Mouse (Mus musculus): ENCODE data around the gene Parp11. TPM values are rescaled to one million over a fixed set of nuclear protein-coding genes. Genes with fewer than 3 reads are reported as not detected.
A peak's percentile ranks its signal among the peaks of the same experiment; 100 is the strongest.

The Parp11 gene
- polyA plus RNA-seq, 1 experiment from 2014 or later: 18.8 TPM

DNA sequence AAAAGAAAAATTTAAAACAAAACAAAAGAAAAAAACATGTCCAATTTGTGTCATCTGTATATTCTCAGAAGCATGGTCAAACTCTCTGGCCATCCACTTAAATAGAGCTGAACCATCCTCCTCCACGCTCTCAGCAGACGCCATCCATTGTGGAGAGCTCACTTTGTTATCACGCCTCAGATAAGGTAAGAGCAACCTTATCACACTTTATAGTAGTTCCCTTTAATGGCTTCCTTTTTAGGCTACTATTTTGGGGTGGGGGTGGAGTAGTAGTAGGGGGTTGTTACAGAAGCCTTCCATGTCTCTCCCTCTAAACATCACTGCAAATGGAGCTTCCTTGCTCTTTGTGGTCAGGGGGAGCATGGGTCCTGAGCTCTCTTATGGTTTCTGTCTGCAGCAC is 7.6 kb upstream of the Parp11 start:
- Histone ChIP-seq H3K4me3 (ENCODE audit: inconsistent target) (no peak overlapping the region), H3K27ac (no peak overlapping the region), H3K36me3 (ENCODE audit: inconsistent target) (no peaks in the 10 kb centered on the region), H3K79me2 (ENCODE audit: inconsistent target) (no peaks in the 10 kb centered on the region)
- WGBS (ENCODE audit: missing documents): 89% methylated on average over 3 of the region's 3 CpGs

DNA sequence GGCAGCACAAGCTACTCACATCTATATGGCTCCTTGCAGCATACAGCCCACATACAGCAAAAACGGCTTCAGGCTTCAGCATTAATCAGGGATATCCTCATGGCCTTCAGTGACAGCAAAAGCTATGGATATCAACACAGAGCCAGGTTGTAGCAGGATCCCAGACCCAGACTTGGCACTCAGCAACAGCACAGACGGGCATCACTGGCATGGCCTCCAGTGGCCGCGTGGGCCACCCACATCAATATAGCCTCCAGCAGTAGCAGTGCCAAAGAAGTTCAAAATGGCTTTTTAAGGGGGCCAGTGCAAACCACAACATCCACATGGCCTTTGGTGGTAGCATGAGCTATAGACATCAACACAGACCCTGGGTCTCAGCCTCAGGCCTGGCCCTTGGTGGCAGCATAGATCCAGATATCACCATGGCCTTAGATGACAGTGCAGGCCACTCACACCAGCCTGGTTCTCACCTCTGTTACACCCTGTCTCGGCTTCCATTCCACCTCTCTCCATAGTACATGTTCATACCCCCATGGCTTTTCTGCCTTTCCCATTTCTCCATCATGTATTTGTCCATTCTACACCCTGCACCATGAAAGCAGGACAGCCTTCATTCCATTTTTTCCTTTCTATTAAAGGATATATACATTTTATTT is 7.0 kb upstream of the Parp11 start:
- Histone ChIP-seq H3K4me3 (ENCODE audit: inconsistent target) (no peak overlapping the region), H3K36me3 (ENCODE audit: inconsistent target) (no peaks in the 10 kb centered on the region), H3K79me2 (ENCODE audit: inconsistent target) (no peaks in the 10 kb centered on the region), H3K27ac (no peak overlapping the region)
- 94% methylated on average over 5 of the region's 5 CpGs for WGBS (ENCODE audit: missing documents)

DNA sequence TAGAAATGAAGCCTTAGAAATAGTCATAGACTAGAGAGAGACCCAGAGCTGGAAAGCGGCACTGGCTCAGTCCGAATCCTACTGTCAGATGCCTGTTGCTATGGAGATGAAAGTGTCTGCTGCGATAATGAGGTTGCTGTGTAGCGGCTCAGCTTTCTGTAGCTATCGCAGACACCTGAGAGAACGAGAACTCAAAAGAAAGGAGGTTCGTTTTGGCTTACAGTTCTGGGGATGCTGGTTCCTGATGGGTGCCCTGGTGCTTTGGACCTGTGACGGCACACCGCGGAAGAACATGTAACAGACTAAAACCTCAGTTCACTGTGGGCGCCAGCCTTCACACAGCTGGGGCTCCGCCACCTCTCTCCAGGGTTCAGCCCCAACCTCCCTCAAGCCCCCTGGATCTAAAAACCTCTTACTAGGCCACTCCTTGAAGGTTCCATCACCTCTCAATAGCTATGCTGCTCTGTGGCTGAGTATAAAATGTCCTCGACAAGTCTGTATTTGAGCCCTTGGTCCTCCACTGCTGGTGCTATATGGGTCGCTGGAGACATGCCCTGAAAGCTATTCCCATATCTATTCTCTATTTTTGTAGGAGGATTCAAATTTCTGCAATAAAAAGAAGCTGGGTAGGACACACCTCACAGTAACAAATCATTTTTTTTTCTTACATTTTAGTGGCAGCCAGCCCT is 6.1 kb upstream of the Parp11 start:
- H3K36me3 ChIP-seq (ENCODE audit: inconsistent target): no peaks in the 10 kb centered on the region
- H3K79me2 ChIP-seq (ENCODE audit: inconsistent target): no peaks in the 10 kb centered on the region
- H3K27ac ChIP-seq: no peak overlapping the region
- WGBS (ENCODE audit: missing documents): 91% methylated on average over 12 of the region's 14 CpGs
- H3K4me3 ChIP-seq (ENCODE audit: inconsistent target): no peak overlapping the region

DNA sequence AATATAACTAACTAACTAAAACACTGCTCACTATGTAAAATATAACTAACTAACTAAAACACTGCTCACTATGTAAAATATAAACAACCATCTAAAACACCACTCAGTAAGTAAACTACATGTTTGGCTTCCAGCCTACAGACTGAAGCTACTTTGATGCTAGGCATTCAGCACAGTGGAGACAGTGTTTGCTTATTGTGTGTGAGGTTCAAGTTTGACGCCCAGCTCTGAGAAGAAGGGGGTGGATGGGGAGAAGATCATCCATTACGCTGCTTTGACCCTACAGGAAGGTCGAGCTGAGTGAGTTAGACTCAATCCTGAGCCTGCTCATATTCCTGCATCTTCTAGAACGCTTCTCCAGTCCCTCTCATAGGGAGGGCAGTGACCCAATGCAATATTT is 4.1 kb upstream of the Parp11 start:
- H3K79me2 ChIP-seq (ENCODE audit: inconsistent target): peaks cover 8% of the 10 kb centered on the region; the same call in 1 of the 2 replicates

DNA sequence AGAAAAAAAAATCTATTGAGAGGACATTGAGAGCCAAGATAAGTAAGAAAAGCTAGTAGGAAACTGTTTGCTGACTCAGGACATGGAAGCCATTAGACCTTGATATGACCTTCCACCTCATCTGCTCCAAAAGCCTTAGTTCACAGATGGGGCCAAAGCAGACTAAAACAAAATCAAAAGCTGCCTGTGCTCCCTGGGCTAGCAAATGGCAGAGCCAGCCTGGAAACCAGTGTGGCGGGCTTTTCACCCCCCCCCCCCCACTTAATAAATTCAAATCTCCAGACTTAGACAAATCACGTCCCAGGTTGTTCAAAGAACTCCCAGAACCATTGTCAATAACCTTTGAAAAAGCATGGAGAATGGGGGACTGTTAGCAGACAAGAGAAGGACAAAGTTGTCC is 2.7 kb upstream of the Parp11 start:
- Histone ChIP-seq H3K79me2 (ENCODE audit: inconsistent target) (peaks cover 22% of the 10 kb centered on the region), H3K27ac (no peak overlapping the region), H3K36me3 (ENCODE audit: inconsistent target) (no peaks in the 10 kb centered on the region; the same call in 1 of the 2 replicates), H3K4me3 (ENCODE audit: inconsistent target) (no peak overlapping the region)
- WGBS (ENCODE audit: missing documents): 79% methylated on average over 2 of the region's 2 CpGs

More for the DNA sequence above, 4.1 kb upstream of the Parp11 start:
- Histone ChIP-seq H3K4me3 (ENCODE audit: inconsistent target) (no peak overlapping the region), H3K27ac (no peak overlapping the region), H3K36me3 (ENCODE audit: inconsistent target) (no peaks in the 10 kb centered on the region)
- 80% methylated on average over 4 of the region's 4 CpGs for WGBS (ENCODE audit: missing documents)

DNA sequence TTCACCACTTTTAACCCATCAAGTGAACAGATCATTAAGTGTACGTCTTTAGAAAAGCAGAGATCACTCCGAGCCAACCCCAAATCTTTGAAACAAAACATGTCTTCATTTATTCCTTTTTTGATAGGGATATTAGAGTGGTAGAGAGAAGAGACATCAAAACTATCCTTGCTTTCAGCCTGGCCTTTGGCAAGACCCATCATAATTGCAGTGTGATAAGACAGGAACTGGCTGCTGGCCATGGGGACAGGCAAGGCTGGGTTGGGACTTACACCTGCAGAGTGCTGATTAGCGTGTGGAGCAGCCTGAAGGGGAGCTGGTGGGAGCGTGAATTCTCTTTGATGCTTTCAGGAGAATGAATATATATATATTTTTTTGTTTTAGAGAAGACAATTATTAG is 2.2 kb upstream of the Parp11 start:
- WGBS (ENCODE audit: missing documents): 92% methylated on average over 4 of the region's 4 CpGs
- Histone ChIP-seq H3K36me3 (ENCODE audit: inconsistent target) (peaks cover 2% of the 10 kb centered on the region; the same call in 1 of the 2 replicates), H3K4me3 (ENCODE audit: inconsistent target) (no peak overlapping the region), H3K79me2 (ENCODE audit: inconsistent target) (peaks cover 27% of the 10 kb centered on the region), H3K27ac (no peak overlapping the region)

DNA sequence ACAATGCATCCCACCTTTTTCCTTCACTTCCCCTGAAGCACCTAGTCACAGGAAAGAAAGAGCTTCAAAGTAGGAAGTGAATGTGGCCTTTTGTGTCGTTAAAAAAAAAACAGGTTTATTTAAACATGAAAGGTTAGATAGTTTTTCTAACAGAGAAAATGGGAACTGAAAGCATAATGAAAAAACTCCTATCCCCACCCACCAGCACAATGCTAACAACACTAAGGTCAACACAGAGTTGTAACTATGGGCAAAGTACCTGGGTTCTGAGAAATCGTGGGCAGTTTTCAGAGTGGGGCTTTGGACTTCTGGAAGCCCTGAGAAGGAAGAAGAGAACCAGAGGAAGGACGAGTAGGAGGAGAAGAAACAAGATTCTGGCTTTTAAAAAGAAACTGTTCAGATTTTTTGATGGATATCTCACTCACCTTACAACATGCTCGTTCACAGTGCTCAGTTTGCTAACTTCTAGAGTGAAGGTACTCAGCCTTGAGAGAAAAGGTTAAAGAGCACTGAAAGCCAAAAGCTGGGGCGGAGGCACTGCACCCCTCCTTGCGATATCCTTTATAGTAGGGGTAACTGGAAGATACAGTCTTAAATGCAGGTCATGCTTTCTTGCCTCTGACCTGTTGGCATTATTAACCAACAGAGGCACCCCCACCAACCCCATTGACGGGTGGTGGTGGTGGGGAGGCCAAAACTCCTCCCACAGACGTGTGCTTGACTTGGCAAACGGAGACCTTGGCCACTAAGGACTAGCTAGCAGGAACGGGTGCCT is 1.2 kb downstream of the Parp11 start:
- WGBS (ENCODE audit: missing documents): 44% methylated on average over 10 of the region's 10 CpGs
- Histone ChIP-seq H3K79me2 (ENCODE audit: inconsistent target) (peaks cover 58% of the 10 kb centered on the region), H3K27ac (peak overlapping the region; percentile 50), H3K4me3 (ENCODE audit: inconsistent target) (peak overlapping the region; percentile 44), H3K36me3 (ENCODE audit: inconsistent target) (peaks cover 23% of the 10 kb centered on the region; the same call in 1 of the 2 replicates)

DNA sequence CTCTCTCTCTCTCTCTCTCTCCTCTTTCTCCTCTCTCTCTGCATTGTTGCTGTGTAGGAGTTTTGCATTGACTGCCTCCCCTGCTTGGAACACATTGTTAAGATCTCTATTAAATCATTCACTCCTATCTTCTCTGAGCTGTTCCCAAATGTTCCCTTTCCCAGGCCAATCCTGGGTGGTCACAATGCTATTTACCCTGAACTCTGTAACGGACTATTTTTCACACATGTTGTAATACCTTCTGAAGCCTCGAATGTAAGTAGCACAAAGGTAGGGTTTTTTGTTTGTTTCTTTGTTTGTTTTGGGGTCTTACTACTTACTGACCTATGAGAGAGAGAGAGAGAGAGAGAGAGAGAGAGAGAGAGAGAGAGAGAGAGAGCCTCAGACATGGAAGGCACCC is 2.2 kb downstream of the Parp11 start:
- WGBS (ENCODE audit: missing documents): 81% methylated on average over 2 of the region's 2 CpGs
- Histone ChIP-seq H3K27ac (no peak overlapping the region), H3K36me3 (ENCODE audit: inconsistent target) (peaks cover 23% of the 10 kb centered on the region; the same call in 1 of the 2 replicates), H3K79me2 (ENCODE audit: inconsistent target) (peaks cover 59% of the 10 kb centered on the region), H3K4me3 (ENCODE audit: inconsistent target) (no peak overlapping the region)

DNA sequence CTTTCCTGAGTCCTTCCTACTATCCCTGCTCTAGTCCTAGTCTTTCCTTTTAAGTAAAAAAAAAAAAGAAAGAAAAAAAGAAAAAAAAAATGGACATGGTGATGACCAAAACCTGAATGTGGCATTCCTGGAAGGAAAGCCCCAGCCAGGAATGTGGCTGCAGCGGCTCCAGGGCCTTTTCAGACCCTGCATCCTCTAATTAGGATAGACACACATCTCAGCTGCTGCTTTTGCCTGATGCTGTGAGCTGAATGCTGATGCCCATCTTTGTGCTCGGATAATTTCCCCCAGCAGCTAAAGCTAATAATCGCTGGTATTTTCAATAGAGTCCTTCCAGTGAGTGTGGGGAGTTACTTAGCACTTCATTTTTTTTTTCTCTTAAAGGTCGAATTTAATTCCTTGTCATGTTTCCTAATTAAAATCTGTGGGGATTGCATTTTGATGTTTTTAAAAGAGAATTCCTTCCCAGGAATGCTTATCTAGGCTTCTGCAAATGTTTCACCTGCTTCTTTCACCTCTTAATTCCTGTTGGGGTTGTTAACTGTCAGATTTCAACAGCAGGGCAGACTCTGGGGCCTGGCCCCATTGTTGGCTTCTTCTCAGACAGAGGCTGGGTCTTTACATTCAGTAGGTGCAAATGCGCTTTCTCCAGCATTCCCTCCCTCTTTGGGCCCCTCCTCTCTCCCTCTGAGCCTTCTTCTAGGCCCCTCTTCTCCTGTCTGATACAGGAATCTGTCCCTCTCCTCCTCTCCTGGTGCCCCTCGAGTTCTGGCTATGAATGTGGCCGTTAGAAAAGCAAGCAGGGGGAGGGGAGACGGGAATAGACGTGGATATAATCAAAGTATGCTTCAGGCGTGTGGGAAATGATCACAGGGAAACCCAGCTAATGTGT is 3.1 kb downstream of the Parp11 start:
- whole genome bisulfite sequencing (ENCODE audit: missing documents): 91% methylated on average over 9 of the region's 10 CpGs

DNA sequence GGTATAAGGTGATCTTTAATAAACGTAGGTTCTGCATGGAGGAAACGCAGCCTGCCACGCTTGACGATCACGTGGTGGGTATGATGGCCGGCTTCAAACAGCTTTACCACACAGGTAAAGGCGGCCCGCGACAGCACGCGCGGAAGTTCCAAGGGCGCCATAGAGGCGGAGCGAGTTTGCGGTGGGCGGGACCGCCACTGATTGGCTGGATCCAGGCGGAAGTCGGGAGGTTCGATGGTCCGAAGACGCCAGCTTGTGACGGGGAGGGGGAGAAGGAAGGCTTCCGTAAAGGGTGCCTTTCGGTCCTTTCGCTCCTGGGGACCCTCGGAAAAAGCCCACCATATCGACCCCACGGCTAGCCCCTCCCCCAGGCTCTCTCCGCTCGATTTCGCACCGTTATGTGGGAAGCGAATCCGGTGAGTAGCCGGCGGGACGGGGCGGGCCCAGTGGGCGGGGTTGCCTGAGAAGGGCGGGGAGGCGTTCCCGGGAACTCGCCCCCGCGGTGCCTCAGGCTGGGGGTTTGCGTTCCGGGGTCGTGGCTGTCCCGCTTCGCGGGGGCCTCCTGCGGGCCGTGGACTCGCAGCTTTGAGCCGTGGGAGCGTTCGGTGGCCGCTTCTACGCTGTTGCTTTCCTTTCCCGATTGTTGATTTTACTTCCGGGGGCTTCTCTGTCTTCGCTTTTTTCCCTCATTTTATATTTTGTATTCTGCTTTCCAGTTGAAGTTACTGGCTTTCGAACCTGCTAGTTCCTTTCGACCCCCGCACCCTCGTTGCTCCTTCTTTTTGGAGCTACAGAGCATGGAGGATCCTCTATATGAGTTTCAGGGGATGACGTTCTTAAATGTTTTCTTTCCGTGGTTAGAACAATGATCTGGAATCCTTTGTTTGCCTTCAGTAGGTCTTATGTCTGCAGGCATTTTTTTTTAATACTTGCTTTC is 7.0 kb downstream of the Parp11 start:
- under 1% methylated on average over 69 of the region's 70 CpGs for WGBS (ENCODE audit: missing documents)
- Histone ChIP-seq H3K79me2 (ENCODE audit: inconsistent target) (peaks cover 87% of the 10 kb centered on the region), H3K4me3 (ENCODE audit: inconsistent target) (peak overlapping the region; percentile 69), H3K36me3 (ENCODE audit: inconsistent target) (peaks cover 26% of the 10 kb centered on the region; the same call in 1 of the 2 replicates), H3K27ac (peak overlapping the region; percentile 77)

More for the DNA sequence above, 3.1 kb downstream of the Parp11 start:
- Histone ChIP-seq H3K79me2 (ENCODE audit: inconsistent target) (peaks cover 68% of the 10 kb centered on the region), H3K4me3 (ENCODE audit: inconsistent target) (no peak overlapping the region), H3K36me3 (ENCODE audit: inconsistent target) (peaks cover 23% of the 10 kb centered on the region; the same call in 1 of the 2 replicates), H3K27ac (no peak overlapping the region)

DNA sequence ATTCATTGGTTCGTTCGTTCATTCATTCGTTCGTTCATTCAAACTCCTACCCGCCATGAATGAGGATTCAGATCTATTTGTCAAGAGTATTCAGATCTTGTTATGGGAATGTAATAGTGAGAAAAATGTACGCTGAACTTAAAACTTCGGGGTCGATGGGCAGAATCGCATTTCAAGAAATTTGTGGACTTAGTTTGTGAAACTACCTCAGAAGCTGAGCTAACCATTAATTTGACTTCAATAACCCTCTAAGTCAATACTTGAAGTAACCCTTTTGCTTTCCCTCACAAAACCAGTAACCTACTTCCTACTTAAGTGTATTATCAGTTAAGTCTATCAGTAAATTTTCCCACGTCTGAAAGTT is 7.7 kb downstream of the Parp11 start:
- Histone ChIP-seq H3K27ac (peak overlapping the region; percentile 77), H3K79me2 (ENCODE audit: inconsistent target) (peaks cover 87% of the 10 kb centered on the region), H3K36me3 (ENCODE audit: inconsistent target) (peaks cover 25% of the 10 kb centered on the region; the same call in 1 of the 2 replicates), H3K4me3 (ENCODE audit: inconsistent target) (peak overlapping the region; percentile 69)
- WGBS (ENCODE audit: missing documents): 37% methylated on average over 10 of the region's 10 CpGs

DNA sequence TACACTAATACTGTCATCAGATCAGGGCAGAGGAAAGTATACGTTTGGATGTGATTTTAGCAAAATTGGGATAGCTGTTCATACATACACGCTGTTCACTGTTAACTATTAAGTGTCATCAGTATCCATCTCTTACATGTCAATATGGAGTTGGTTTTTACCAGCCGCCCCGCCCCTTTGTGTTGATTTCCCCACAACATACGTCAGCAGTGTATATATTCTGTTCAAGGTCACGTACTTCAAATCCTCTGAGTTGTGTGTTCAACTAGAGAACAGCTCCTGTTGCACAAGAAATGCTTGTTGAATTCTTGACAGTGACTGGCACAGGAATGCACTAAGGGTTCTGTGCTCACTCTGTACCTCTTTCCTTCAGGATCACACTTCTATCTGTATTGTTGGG is 8.2 kb downstream of the Parp11 start:
- H3K79me2 ChIP-seq (ENCODE audit: inconsistent target): peaks cover 87% of the 10 kb centered on the region
- WGBS (ENCODE audit: missing documents): 98% methylated on average over 6 of the region's 6 CpGs
- no peak overlapping the region for H3K27ac ChIP-seq
- peaks cover 21% of the 10 kb centered on the region; the same call in 1 of the 2 replicates for H3K36me3 ChIP-seq (ENCODE audit: inconsistent target)
- no peak overlapping the region for H3K4me3 ChIP-seq (ENCODE audit: inconsistent target)

DNA sequence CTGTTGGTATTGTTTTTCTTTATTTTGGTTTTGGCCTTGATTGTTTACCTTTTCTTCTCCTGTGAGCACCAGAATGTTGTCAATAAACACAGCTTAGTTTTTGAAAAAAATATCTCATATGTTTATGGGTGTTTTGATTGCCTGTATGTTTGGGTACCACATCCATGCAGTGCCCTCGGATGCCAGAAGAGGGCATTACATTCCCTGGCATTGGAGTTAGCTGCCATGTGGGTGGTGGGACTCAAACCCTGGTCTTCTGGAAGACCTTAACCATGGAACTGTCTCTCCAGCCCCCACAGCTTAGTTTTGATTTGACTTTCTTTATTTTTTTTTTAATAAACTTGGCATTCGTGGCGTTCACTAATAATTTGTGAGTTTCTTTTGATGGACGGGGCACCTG is 8.8 kb downstream of the Parp11 start:
- no peak overlapping the region for H3K27ac ChIP-seq
- no peak overlapping the region for H3K4me3 ChIP-seq (ENCODE audit: inconsistent target)
- peaks cover 87% of the 10 kb centered on the region for H3K79me2 ChIP-seq (ENCODE audit: inconsistent target)
- H3K36me3 ChIP-seq (ENCODE audit: inconsistent target): peaks cover 14% of the 10 kb centered on the region; the same call in 1 of the 2 replicates
- WGBS (ENCODE audit: missing documents): 93% methylated on average over 4 of the region's 4 CpGs
